Mouse (Mus musculus) stomach, postnatal 0 days (tissue): ENCODE results near the gene Trim2.

Experiments
- CTCF ChIP-seq: IDR thresholded peaks from 2 replicates; pipeline ENCODE4 v1.5.1; 2016; ENCODE audit warnings: antibody characterized with exemption, low read depth, mild to moderate bottlenecking, moderate library complexity
- EP300 ChIP-seq: optimal IDR thresholded peaks from 2 replicates; pipeline ENCODE3; 2016; ENCODE audit warnings: antibody characterized with exemption

- TF ChIP-seq EP300 (no peak), CTCF (no peak)
Measured at GRCm38 (mm10) chr3:84208917-84209513, 97.7 kb downstream of the Trim2 start.
